Mouse (Mus musculus) E14TG2a.4 (cell line): ENCODE measurements at regions not wholly inside any gene's neighbourhood (a gene's known extent, or its start where the extent isn't known, plus 50 kb on each side); places are given as distances from the start of the nearest gene placed in this dataset.

Experiments
- H3K27me3 ChIP-seq: 2 replicates; pipeline ENCODE4 v1.6.1; 2014; ENCODE audit warnings: low read length, control low read depth; ENCODE audit not compliant: insufficient read depth
- H3K36me3 ChIP-seq: 2 replicates; pipeline ENCODE4 v1.6.1; 2014; ENCODE audit warnings: low read length, control low read depth; ENCODE audit not compliant: insufficient read depth
- H3K4me1 ChIP-seq: replicated peaks from 2 replicates; pipeline ENCODE4 v1.6.1; 2014; ENCODE audit warnings: low read depth, low read length, control low read depth
- H3K4me3 ChIP-seq: replicated peaks from 2 replicates; pipeline ENCODE4 v1.5.1; 2014; ENCODE audit warnings: mild to moderate bottlenecking, low read length
- H3K9me3 ChIP-seq: 2 replicates; pipeline ENCODE4 v1.6.1; 2014; ENCODE audit warnings: low read length, control low read depth
- CTCF ChIP-seq: conservative IDR thresholded peaks from 2 replicates; pipeline ENCODE4 v1.5.1; 2014; ENCODE audit warnings: low read length
- NANOG ChIP-seq: IDR thresholded peaks from 2 replicates; pipeline ENCODE4 v1.6.1; 2014; ENCODE audit warnings: borderline replicate concordance, low read length, mixed read lengths
- POU5F1 ChIP-seq: IDR thresholded peaks from 2 replicates; pipeline ENCODE4 v1.6.1; 2014; ENCODE audit warnings: low read length, borderline replicate concordance

DNA sequence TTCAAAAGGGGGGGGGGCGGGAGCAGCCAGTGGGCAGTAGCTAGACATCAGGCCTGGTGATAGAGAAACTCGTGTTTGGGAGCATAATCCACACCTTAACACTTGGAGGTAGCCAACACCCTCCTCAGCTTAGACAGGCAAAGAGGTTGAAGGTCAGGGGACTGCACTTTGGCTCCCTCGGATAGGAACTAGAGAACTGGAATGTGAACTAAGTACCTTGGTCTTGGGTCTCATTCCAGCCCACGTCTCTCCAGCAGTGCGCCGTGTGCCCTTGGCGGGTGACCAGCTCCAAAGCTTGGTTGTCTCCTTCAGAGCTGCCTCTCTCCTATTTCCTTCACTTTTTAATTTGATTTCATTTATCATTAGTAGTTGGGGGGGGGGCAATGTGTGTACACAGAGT is 73.0 kb upstream of the Arid1b start:
- Histone ChIP-seq H3K27me3 (peaks cover 4% of the 10 kb centered on the region; the same call in 1 of the 2 replicates), H3K9me3 (no peaks in the 10 kb centered on the region), H3K4me1 (peaks cover 10% of the 10 kb centered on the region; the same call in 1 of the 2 replicates), H3K36me3 (no peaks in the 10 kb centered on the region), H3K4me3 (no peak overlapping the region)
- TF ChIP-seq CTCF = no peak
- TF ChIP-seq NANOG = no peak

DNA sequence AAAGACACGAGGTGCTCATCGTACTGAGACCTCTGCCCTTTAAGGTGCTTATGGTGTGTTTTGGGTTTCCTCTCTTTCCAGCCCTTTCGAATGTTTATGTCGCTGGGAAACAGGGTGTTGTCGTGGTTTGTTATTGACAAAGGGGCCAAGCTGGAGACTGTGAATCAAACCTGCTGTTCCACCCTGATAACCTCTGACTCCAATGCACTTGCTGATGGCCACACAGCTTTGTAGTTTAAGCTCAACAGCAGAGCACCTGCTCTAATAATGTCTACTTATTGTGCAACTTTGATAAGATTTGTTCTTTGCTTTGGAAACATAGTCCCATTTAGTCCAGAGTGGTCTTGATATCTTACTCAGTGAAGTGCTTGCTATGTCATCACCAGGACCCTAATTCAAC is 65.5 kb upstream of the Arid1b start:
- Histone ChIP-seq H3K4me1 (no peaks in the 10 kb centered on the region), H3K9me3 (no peaks in the 10 kb centered on the region), H3K27me3 (no peaks in the 10 kb centered on the region; the same call in 1 of the 2 replicates), H3K36me3 (no peaks in the 10 kb centered on the region), H3K4me3 (no peak overlapping the region)
- TF ChIP-seq CTCF (no peak), POU5F1 (no peak), NANOG (no peak)

DNA sequence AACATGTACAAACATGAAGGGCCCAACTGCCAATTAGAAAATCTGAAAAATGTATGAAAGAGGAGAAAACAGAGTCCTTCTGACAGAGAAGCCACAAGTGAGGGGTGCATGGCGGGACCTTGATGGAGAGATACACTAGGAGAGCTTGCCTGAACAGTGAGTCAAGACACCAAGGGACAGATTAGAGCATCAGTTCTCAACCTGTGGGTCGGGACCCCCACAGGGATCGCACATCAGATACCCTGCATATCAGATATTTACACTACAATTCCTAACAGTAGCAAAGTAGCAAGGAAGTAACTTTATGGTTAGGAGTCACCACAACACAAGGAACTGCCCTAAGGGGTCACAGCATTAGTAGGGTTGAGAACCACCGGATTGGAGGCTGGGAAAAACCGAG is 58.9 kb upstream of the Arid1b start:
- Histone ChIP-seq H3K27me3 (peaks cover 10% of the 10 kb centered on the region), H3K9me3 (no peaks in the 10 kb centered on the region)

DNA sequence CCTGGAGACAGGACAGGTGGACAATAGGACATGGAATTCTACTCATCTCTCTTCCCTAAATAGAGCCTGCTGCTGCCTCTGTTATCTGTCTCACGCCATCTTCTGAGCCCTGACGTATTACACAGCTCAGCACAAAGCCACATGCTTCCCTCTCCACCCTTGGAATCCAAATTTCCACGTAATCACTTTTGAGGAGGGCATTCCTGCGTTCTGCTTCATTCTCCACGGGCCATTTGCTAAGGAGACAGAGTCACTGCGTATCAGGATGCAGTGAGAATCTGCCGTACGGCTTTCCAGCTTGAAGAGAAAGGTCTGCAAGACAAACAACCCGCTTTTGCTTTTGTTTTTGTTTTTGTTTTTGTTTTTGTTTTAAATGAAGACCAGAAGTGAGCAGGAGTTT is 53.5 kb upstream of the Arid1b start:
- Histone ChIP-seq H3K9me3 (no peaks in the 10 kb centered on the region), H3K36me3 (no peaks in the 10 kb centered on the region), H3K4me3 (no peak overlapping the region), H3K4me1 (peaks cover 14% of the 10 kb centered on the region), H3K27me3 (peaks cover 14% of the 10 kb centered on the region)
- TF ChIP-seq POU5F1 = no peak
- no peak for TF ChIP-seq CTCF
- no peak for TF ChIP-seq NANOG

More for the DNA sequence above, 58.9 kb upstream of the Arid1b start:
- no peak overlapping the region for H3K4me3 ChIP-seq
- no peak for TF ChIP-seq POU5F1
- TF ChIP-seq NANOG = no peak
- H3K4me1 ChIP-seq = no peaks in the 10 kb centered on the region
- no peaks in the 10 kb centered on the region for H3K36me3 ChIP-seq

DNA sequence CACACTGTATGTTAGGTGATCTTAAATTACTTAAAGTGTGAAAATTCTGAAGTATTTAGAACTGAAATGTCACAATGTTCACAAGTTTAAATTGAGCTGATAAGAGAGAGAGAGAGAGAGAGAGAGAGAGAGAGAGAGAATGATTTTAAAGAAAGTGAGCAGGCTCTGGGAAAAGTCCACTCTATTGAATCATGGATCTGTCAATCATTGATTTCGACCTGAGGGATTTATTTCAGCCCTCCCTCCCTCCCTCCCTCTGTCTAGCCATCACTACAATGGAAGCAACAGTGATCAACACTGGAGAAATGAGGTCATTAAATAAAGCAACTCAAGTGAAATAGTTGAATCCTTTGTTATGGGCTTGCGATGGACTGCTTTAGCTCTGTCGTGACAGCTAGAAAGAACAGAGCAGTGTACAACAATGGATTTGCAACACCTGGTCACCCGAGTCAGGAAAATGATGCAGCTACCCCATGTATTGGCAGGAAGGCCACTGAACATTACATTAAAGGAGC is 52.8 kb upstream of the Arid1b start:
- TF ChIP-seq CTCF (no peak), NANOG (no peak)

DNA sequence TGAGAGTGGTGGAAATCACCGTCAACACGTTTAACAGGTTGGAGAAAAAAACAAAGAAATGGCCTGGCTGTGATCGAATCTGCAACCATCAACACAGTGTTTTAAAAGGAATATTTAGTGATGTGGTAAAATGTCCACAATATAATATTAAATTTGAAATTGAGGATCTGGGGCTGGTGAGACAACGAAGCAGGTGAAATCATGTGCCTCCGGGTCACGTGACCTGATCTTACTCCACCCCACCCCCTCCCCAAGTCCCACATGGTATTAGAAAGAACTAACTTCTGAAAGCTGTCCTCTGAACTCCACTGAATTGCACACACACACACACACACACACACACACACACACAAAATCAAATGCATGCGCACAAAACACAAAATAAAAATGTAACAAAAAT is 51.3 kb upstream of the Arid1b start:
- H3K9me3 ChIP-seq = no peaks in the 10 kb centered on the region
- no peak for TF ChIP-seq POU5F1
- TF ChIP-seq NANOG = no peak
- TF ChIP-seq CTCF = no peak
- H3K27me3 ChIP-seq = 0 out of 2 replicates have a peak, but pooled peaks cover 10% of the 10 kb centered on the region
- H3K36me3 ChIP-seq = no peaks in the 10 kb centered on the region
- peaks cover 35% of the 10 kb centered on the region for H3K4me1 ChIP-seq
- H3K4me3 ChIP-seq = no peak overlapping the region

More for the DNA sequence above, 52.8 kb upstream of the Arid1b start:
- Histone ChIP-seq H3K4me1 (peaks cover 19% of the 10 kb centered on the region), H3K27me3 (peaks cover 14% of the 10 kb centered on the region), H3K9me3 (no peaks in the 10 kb centered on the region), H3K36me3 (no peaks in the 10 kb centered on the region), H3K4me3 (no peak overlapping the region)
